In genomic region chr1:36067201-36067600, GRCm38 (mm10) we compare ENCODE assay signal across 13 mouse cellular contexts. TPM values are rescaled to one million over a fixed set of nuclear protein-coding genes. Genes with fewer than 3 reads are reported as not detected.
DNase-seq lines count a peak whose midpoint lies in the region; TF ChIP-seq lines count a peak whose summit lies in the region.
"Had no signal": no experiment of that assay in that cellular context is flagged by ENCODE, and none has a peak within 500 bp of the region (broad histone marks: within the 10 kb centered on the region; RNA-seq: fewer than 3 reads in every experiment).

No protein-coding gene starts in this region.

- H3K27ac ChIP-seq in heart, adult 2 months, result no peak overlapping the region
- H3K27ac ChIP-seq: forebrain, embryonic 13.5 days had no signal

- TF ChIP-seq CTCF in heart, adult 2 months (IDR thresholded peaks at IDR 0.05), result no peak

- no peak overlapping the region for H3K4me3 ChIP-seq in heart, adult 2 months

- no peaks in the 10 kb centered on the region for H3K27me3 ChIP-seq in heart, adult 2 months (ENCODE audit: control insufficient read depth, insufficient read depth, low read length)

- 88% methylated on average over 4 of the region's 4 CpGs for WGBS in heart, adult 2 months

- no peaks in the 10 kb centered on the region for H3K36me3 ChIP-seq in heart, adult 2 months (ENCODE audit: control insufficient read depth, insufficient read depth, low read length)

- TF ChIP-seq POLR2A in heart, adult 2 months (IDR thresholded peaks at IDR 0.05; ENCODE audit: insufficient read depth, low read depth, low read length), result no peak

- peaks cover 5% of the 10 kb centered on the region; the same call in 1 of the 2 replicates for H3K79me2 ChIP-seq in heart, adult 2 months (replicated peaks; ENCODE audit: control insufficient read depth, insufficient read depth, low read length)

- DNase-seq in heart, adult 2 months, result peak; percentile 8 to 18
- no peak for DNase-seq in heart, postnatal 25 days (ENCODE audit: low spot score)
- peak; percentile 24 to 29 for DNase-seq in right cerebral cortex, postnatal 10 days (ENCODE audit: low spot score in 2 of 2)
- no peak for DNase-seq in right cerebral cortex, adult 2 months (ENCODE audit: low spot score in 2 of 2)
- peak; percentile 60 to 69 for DNase-seq in kidney, postnatal 36 days
- peak; percentile 1 to 5 for DNase-seq in spleen, postnatal 14 days (ENCODE audit: low spot score in 2 of 2)
- DNase-seq in layer of hippocampus, postnatal 36 days, result no peak
- DNase-seq: adrenal gland, postnatal 36 days; cerebellum, postnatal 25 days; lung, postnatal 14 days; right cerebral cortex, adult 18-20 months; thymus, adult 2 months had no signal

- no peak for TF ChIP-seq EP300 in heart, adult 2 months (IDR thresholded peaks at IDR 0.05; ENCODE audit: insufficient read depth, low read depth, low read length)

- H3K4me1 ChIP-seq in heart, adult 2 months (ENCODE audit: control insufficient read depth, insufficient read depth, low read length), result peaks cover 19% of the 10 kb centered on the region

- intact Hi-C loops in heart, adult 2 months (cut with DNase I), result loop anchor here (10.0 kb wide), 2 partner anchors 132 to 342 kb away; no protein-coding TSS in a partner anchor
- intact Hi-C loops in heart, postnatal 25 days (cut with DNase I), result loop anchor here (5.0 to 10.0 kb wide), 2 partner anchors 185 to 342 kb away; no protein-coding TSS in a partner anchor

- H3K9ac ChIP-seq in heart, adult 2 months (ENCODE audit: low read depth, low read length), result no peak overlapping the region

RNA-seq across cellular contexts. Expression of gene Hs6st1, which starts 1.0 kb away (rescaled TPM):
- total RNA-seq in heart, adult 2 months (2021), result 10 to 100 TPM; 22.8 to 23.0 TPM
- polyA plus RNA-seq in heart, adult 2 months (2012; rRNA removed), result 25.3 and 28.9 TPM in 2 replicates
- 10 to 100 TPM; 23.0 to 23.1 TPM for total RNA-seq in heart, postnatal 25 days (2021)
- total RNA-seq in layer of hippocampus, postnatal 36 days (2021), result 10 to 100 TPM; 38.7 to 39.9 TPM

Comparison
In these comparisons a context has a peak if more than half of its experiments do, and no peak if none do; other contexts are left out.
1. DNase-seq: peak in heart, adult 2 months (2 of 2), right cerebral cortex, postnatal 10 days (2 of 2), kidney, postnatal 36 days (2 of 2) and spleen, postnatal 14 days (2 of 2); none in heart, postnatal 25 days (single experiment), right cerebral cortex, adult 2 months (0 of 2) and layer of hippocampus, postnatal 36 days (0 of 2).